Mouse (Mus musculus) heart, embryonic 12.5 days (tissue): ENCODE results near the gene Kdelc1. TPM values are rescaled to one million over a fixed set of nuclear protein-coding genes. Genes with fewer than 3 reads are reported as not detected.

Source experiments
- ATAC-seq: fragments of 200-750 bp; cut with Nextera tagmentation; 2 replicates; pipeline ENCODE4 v1.8.0; 2017; ENCODE audit warnings: moderate TSS enrichment, moderate library complexity; ENCODE audit not compliant: insufficient number of reproducible peaks, low FRiP score
- H3K27ac ChIP-seq: fragments of 300-500 bp; sonication (generic); 2 replicates; pipeline ENCODE4 v1.5.1; 2016; ENCODE audit warnings: mild to moderate bottlenecking, moderate library complexity; ENCODE audit not compliant: poor library complexity, severe bottlenecking
- H3K27me3 ChIP-seq: fragments of 300-500 bp; sonication (generic); replicated peaks from 2 replicates; pipeline ENCODE4 v1.6.1; 2016; ENCODE audit warnings: mild to moderate bottlenecking, moderate library complexity
- H3K36me3 ChIP-seq: fragments of 300-500 bp; sonication (generic); 2 replicates; pipeline ENCODE4 v1.6.1; 2016; ENCODE audit warnings: mild to moderate bottlenecking, moderate library complexity
- H3K4me1 ChIP-seq: fragments of 300-500 bp; sonication (generic); replicated peaks from 2 replicates; pipeline ENCODE4 v1.6.1; 2016; ENCODE audit warnings: mild to moderate bottlenecking
- H3K4me2 ChIP-seq: fragments of 300-500 bp; sonication (generic); 2 replicates; pipeline ENCODE4 v1.6.1; 2016; ENCODE audit warnings: mild to moderate bottlenecking, moderate library complexity
- H3K4me3 ChIP-seq: fragments of 300-500 bp; sonication (generic); 2 replicates; pipeline ENCODE4 v1.5.1; 2016; ENCODE audit warnings: mild to moderate bottlenecking
- H3K9ac ChIP-seq: fragments of 300-500 bp; sonication (generic); 2 replicates; pipeline ENCODE4 v1.6.1; 2016; ENCODE audit warnings: mild to moderate bottlenecking, moderate library complexity
- H3K9me3 ChIP-seq: fragments of 300-500 bp; sonication (generic); replicated peaks from 2 replicates; pipeline ENCODE4 v1.6.1; 2016; ENCODE audit warnings: mild to moderate bottlenecking, moderate library complexity
- WGBS: fragments of 180-500 bp; shearing (Covaris S2); methylation state at CpG from one replicate; pipeline ENCODE4 v1.1.7; 2016; 5-methylcytosine and 5-hydroxymethylcytosine counted together
- polyA plus RNA-seq: library from polyadenylated mRNA; unstranded; fragments of >200 nt; fragmentation: Nextera tagmentation; extraction: Ambion mirVana; gene quantifications from 2 replicates; pipeline ENCODE4 v1.2.1, GENCODE M21; 2016

Gene Kdelc1
- 50.9 and 54.7 TPM in 2 replicates for polyA plus RNA-seq

DNA sequence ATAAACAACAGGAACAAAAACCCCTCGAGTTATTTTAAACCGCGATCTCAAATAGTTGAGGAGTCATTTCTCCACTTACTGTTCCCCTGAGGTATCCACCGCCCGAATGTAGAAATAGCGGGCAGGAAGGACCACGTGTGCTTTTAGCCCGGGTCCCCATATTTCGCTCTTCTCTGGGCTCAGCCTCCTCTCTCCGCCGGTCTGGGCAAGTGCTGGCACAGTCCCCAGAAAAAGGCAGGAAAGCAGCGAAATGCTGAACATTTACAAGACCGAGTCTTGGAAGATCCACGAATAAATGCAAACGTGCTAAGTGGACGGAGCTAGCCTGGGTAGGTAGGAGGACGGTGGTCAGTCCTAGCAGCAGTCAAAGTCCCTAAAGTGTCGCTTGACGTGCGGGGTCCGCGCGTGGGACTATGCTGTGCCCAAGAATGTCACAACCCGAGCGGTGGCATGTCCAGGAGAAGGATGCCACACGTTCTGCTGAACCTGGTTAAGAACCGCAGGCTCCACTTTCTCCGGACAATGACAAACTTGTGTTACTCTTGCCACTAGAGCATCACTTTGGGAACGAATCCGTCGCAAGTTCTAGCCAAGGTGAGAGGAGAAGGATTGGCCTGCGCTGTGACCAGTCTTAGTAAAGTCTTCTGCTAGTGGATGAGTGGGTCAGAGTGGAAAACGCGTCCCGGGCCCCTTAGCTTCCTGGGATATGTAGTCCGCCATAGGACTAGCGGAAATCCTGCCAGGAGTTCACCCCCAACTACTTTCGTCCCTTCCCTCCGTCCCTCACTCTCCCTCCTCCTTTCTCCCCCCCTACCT is at the start of gene Kdelc1, which contains the start of gene Bivm:
Gene Kdelc1, minus strand, starts transcription at position 570 of the 816 bp plus-strand sequence.
Gene Bivm, plus strand, starts transcription at position 719 of the 816 bp plus-strand sequence.
- peak within 1 kb of the TSS; percentile 78 for H3K4me3 ChIP-seq
- WGBS: under 1% methylated on average over 39 of the region's 39 CpGs
- ATAC-seq: peak; percentile 94
- H3K36me3 ChIP-seq: peaks cover 28% of the 10 kb centered on the region
- no peaks in the 10 kb centered on the region for H3K27me3 ChIP-seq
- 0 out of 2 replicates have a peak, but pooled peaks cover 2% of the 10 kb centered on the region for H3K4me1 ChIP-seq
- no peaks in the 10 kb centered on the region for H3K9me3 ChIP-seq
- H3K9ac ChIP-seq: peak within 1 kb of the TSS; percentile 86
- peak within 1 kb of the TSS; percentile 77 for H3K4me2 ChIP-seq
- peak within 1 kb of the TSS; percentile 98 for H3K27ac ChIP-seq

DNA sequence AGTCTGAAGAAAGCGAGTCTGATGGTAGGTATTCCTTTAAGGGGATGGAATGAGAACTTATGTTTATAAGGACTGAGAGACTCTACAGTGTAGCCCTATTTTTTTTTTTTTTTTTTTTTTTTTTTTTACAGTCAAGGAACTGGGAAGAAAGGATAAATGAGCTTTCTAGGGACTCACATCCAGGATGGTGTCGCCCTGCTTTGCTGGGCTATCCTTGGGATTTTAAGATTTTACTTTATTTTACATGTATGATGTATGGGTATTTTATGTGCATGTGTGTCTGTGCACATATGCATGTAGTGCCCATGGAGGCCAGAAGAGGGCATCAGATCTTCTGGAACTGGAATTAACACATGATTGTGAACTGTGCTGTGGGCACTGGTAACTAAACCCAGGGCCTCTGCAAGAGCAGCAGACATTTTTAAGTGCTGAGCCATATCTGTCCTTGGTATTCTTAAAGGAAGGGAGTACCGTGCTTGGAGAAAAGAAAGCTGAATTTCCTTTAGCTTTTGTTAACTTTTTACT is 49.3 kb upstream of the Kdelc1 start:
- no peaks in the 10 kb centered on the region for H3K4me1 ChIP-seq
- H3K4me2 ChIP-seq: no peak overlapping the region
- no peaks in the 10 kb centered on the region for H3K27me3 ChIP-seq
- H3K9me3 ChIP-seq: peaks cover 6% of the 10 kb centered on the region
- H3K36me3 ChIP-seq: peaks cover 73% of the 10 kb centered on the region
- 92% methylated on average over 3 of the region's 3 CpGs for WGBS
- H3K9ac ChIP-seq: no peak overlapping the region
- no peak overlapping the region for H3K4me3 ChIP-seq
- ATAC-seq: no peak
- H3K27ac ChIP-seq: no peak overlapping the region

DNA sequence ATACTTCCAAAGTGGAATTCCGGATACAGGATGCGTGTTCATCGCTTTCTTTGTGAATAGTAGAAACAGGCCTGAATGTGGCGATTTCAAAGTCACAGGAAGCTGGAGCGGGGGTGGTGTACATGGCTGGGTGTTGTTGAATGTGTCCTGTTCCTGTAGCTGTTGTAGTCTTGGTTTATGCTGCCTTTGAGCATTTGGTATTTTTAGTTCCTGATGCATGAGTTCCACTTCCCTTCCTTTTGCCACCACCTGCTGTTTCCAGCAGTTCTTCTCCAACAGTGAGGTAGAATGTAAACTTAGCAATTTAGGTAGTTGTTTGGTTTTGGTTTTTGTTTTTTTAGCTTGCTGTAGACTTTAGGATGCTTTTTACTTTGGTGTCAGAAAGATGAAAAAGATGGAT is 43.8 kb upstream of the Kdelc1 start:
- WGBS: 94% methylated on average over 5 of the region's 5 CpGs
- H3K9ac ChIP-seq: no peak overlapping the region
- H3K4me2 ChIP-seq: no peak overlapping the region
- no peaks in the 10 kb centered on the region for H3K4me1 ChIP-seq
- peaks cover 79% of the 10 kb centered on the region for H3K36me3 ChIP-seq
- ATAC-seq: no peak
- no peak overlapping the region for H3K4me3 ChIP-seq
- no peaks in the 10 kb centered on the region for H3K27me3 ChIP-seq
- H3K27ac ChIP-seq: no peak overlapping the region
- H3K9me3 ChIP-seq: no peaks in the 10 kb centered on the region; the same call in 1 of the 2 replicates

- H3K27me3 ChIP-seq: no peaks in the 10 kb centered on the region
- H3K4me1 ChIP-seq: no peaks in the 10 kb centered on the region
- no peak overlapping the region for H3K4me2 ChIP-seq
- no peaks in the 10 kb centered on the region for H3K9me3 ChIP-seq
- no peak overlapping the region for H3K27ac ChIP-seq
- no peak overlapping the region for H3K4me3 ChIP-seq
- 87% methylated on average over 6 of the region's 6 CpGs for WGBS
- H3K36me3 ChIP-seq: peaks cover 73% of the 10 kb centered on the region
- no peak for ATAC-seq
- no peak overlapping the region for H3K9ac ChIP-seq
Observed at GRCm38 (mm10) chr1:44161818-44162217, 43.2 kb upstream of the Kdelc1 start.

GRCm38 (mm10) chr1:44158317-44158716 is 39.7 kb upstream of the Kdelc1 start:
- H3K4me1 ChIP-seq: no peaks in the 10 kb centered on the region
- H3K36me3 ChIP-seq: peaks cover 47% of the 10 kb centered on the region
- no peaks in the 10 kb centered on the region for H3K27me3 ChIP-seq
- no peak overlapping the region for H3K4me3 ChIP-seq
- H3K4me2 ChIP-seq: no peak overlapping the region
- ATAC-seq: no peak
- no peak overlapping the region for H3K9ac ChIP-seq
- H3K9me3 ChIP-seq: no peaks in the 10 kb centered on the region
- 88% methylated on average over 6 of the region's 6 CpGs for WGBS
- no peak overlapping the region for H3K27ac ChIP-seq

DNA sequence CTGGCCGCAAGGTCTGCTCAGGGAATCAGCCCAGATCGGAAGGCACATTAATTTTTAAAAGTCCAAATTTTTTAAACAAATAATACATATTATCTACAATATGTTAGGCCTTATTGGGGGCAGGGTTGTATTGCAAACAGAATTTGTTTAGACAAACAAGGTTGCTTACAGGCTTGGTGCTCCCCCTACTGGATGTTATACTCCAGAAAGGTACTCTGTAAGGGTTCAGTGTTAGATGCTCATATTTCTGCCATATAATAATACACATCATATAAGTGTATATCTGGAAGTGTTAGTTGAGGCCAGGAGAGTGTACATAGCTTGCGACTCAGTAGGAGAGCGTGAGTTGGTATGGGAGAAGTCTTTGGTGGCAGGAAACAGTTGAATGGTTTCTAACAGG is 36.7 kb upstream of the Kdelc1 start:
- Histone ChIP-seq H3K9me3 (no peaks in the 10 kb centered on the region), H3K4me1 (no peaks in the 10 kb centered on the region), H3K4me3 (no peak overlapping the region), H3K27ac (no peak overlapping the region), H3K4me2 (no peak overlapping the region), H3K9ac (no peak overlapping the region), H3K36me3 (peaks cover 25% of the 10 kb centered on the region), H3K27me3 (no peaks in the 10 kb centered on the region)
- ATAC-seq: no peak
- WGBS: 92% methylated on average over 4 of the region's 4 CpGs

GRCm38 (mm10) chr1:44148706-44149105 is 30.1 kb upstream of the Kdelc1 start:
- peak overlapping the region; percentile 80 for H3K4me2 ChIP-seq
- H3K9ac ChIP-seq: 0 out of 2 replicates have a peak overlapping the region, but pooled peaks have one; percentile 88
- H3K36me3 ChIP-seq: peaks cover 3% of the 10 kb centered on the region; the same call in 1 of the 2 replicates
- peak overlapping the region; percentile 81 for H3K4me3 ChIP-seq
- H3K27me3 ChIP-seq: no peaks in the 10 kb centered on the region
- H3K27ac ChIP-seq: peak overlapping the region; percentile 94; the same call in 1 of the 2 replicates
- 50% methylated on average over 6 of the region's 6 CpGs for WGBS
- ATAC-seq: no peak
- H3K4me1 ChIP-seq: 0 out of 2 replicates have a peak, but pooled peaks cover 2% of the 10 kb centered on the region
- no peaks in the 10 kb centered on the region for H3K9me3 ChIP-seq

DNA sequence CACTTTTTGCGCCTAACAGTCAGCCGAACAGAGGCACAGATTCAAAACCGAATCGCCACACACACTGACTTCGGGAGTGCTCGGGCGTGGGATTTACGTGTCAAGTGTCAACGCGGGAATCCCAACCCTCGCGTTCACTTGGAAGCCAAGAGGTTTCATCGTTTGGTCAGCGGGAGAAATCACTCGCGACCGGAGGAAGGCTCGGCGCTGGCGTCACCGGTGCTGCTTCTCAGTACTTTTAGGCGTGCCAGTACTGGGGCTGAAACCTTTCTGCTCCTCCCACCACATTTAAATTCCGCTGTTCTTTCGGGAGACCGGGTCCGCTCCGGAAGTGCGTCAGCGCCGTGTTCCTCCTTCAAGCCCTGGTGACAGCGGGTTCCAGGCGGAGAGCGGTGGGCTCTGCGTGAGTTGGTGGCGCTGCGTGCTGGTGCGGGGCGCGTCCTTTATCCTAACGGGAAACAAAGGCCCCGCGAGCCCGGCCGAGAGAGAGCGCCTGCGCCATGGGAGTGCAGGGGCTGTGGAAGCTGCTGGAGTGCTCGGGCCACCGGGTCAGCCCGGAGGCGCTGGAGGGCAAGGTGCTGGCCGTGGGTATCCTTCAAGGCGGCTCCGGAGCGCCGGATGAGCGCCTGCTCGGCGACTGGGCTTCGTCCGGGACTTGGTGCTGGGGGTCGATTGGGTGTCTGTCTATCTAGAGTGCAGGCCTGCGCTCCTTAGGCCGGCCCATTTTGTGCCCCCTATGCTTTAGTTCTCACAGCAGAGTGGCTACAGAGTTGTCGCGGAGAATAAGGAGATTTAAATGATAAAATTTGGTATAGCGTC is 29.2 kb upstream of the Kdelc1 start, which contains the start of gene Ercc5:
Gene Ercc5, plus strand, starts transcription at position 182 of the 819 bp plus-strand sequence.
- WGBS: under 1% methylated on average over 66 of the region's 66 CpGs
- Histone ChIP-seq H3K9me3 (no peaks in the 10 kb centered on the region), H3K4me3 (peak within 1 kb of the TSS; percentile 81), H3K27ac (peak within 1 kb of the TSS; percentile 94), H3K9ac (peak within 1 kb of the TSS; percentile 88), H3K4me1 (0 out of 2 replicates have a peak, but pooled peaks cover 2% of the 10 kb centered on the region), H3K4me2 (peak within 1 kb of the TSS; percentile 80), H3K36me3 (peaks cover 10% of the 10 kb centered on the region), H3K27me3 (no peaks in the 10 kb centered on the region)
- ATAC-seq: peak; percentile 96

- no peak overlapping the region for H3K9ac ChIP-seq
- H3K36me3 ChIP-seq: peaks cover 43% of the 10 kb centered on the region
Observed at GRCm38 (mm10) chr1:44142747-44143146, 24.1 kb upstream of the Kdelc1 start.

GRCm38 (mm10) chr1:44140232-44140631 is 21.6 kb upstream of the Kdelc1 start:
- peaks cover 59% of the 10 kb centered on the region for H3K36me3 ChIP-seq
- no peak overlapping the region for H3K4me2 ChIP-seq
- 81% methylated on average over 4 of the region's 4 CpGs for WGBS
- H3K27ac ChIP-seq: no peak overlapping the region
- no peak for ATAC-seq
- no peak overlapping the region for H3K9ac ChIP-seq
- no peaks in the 10 kb centered on the region for H3K27me3 ChIP-seq
- H3K4me1 ChIP-seq: no peaks in the 10 kb centered on the region
- H3K4me3 ChIP-seq: no peak overlapping the region
- no peaks in the 10 kb centered on the region for H3K9me3 ChIP-seq

More at GRCm38 (mm10) chr1:44142747-44143146, 24.1 kb upstream of the Kdelc1 start:
- Histone ChIP-seq H3K27ac (no peak overlapping the region), H3K4me2 (no peak overlapping the region), H3K4me1 (no peaks in the 10 kb centered on the region), H3K27me3 (no peaks in the 10 kb centered on the region), H3K9me3 (no peaks in the 10 kb centered on the region), H3K4me3 (no peak overlapping the region)
- ATAC-seq: no peak
- WGBS: 83% methylated on average over 5 of the region's 5 CpGs
